Mouse (Mus musculus) subcutaneous adipose tissue, adult 2 months (tissue): Measurements from ENCODE around the gene Rem1. TPM values are rescaled to one million over a fixed set of nuclear protein-coding genes. Genes with fewer than 3 reads are reported as not detected.

Source experiments
- polyA plus RNA-seq: library from polyadenylated mRNA; depleted of rRNA; stranded (reverse); fragments of >200 nt; gene quantifications from 2 replicates; pipeline ENCODE4 v1.2.3, GENCODE M21; 2012; ENCODE audit warnings: low replicate concordance; rRNA removed

Rem1 gene
- polyA plus RNA-seq = 13.6 and 24.9 TPM in 2 replicates

GRCm38 (mm10) chr2:152626774-152627591 is at the start of gene Rem1:
Rem1 (plus strand) TSS chr2:152626951.

GRCm38 (mm10) chr2:152580107-152580506 is 46.6 kb upstream of the Rem1 start, which contains the start of gene Defb19:
Defb19 (minus strand) TSS chr2:152580312.

GRCm38 (mm10) chr2:152599299-152599698 is 27.5 kb upstream of the Rem1 start, which contains the start of gene Defb45:
Defb45 (minus strand) TSS chr2:152599399.

GRCm38 (mm10) chr2:152604057-152604456 is 22.7 kb upstream of the Rem1 start, which contains the start of gene Defb36:
Defb36 (plus strand) TSS chr2:152604327.

GRCm38 (mm10) chr2:152622953-152623352 is 3.8 kb upstream of the Rem1 start, which contains the start of gene Defb25:
Defb25 (minus strand) TSS chr2:152623053.

GRCm38 (mm10) chr2:152669256-152669638 is 42.5 kb downstream of the Rem1 start, which contains the start of gene H13:
H13 (plus strand) TSS chr2:152669461.

Other genes with a start within 250 kb of the Rem1 start
- 2.9 and 26.5 TPM in 2 replicates for gene Sox12, start 228.9 kb upstream of the Rem1 start, polyA plus RNA-seq
- gene Zcchc3, start 211.9 kb upstream of the Rem1 start, polyA plus RNA-seq = 2.1 and 12.6 TPM in 2 replicates
- 0.32 TPM in 1 of 2 replicates, not detected in the other for gene 6820408C15Rik, start 211.4 kb upstream of the Rem1 start, polyA plus RNA-seq
- gene Defb23, start 162.3 kb upstream of the Rem1 start, polyA plus RNA-seq = 0.23 TPM in 1 of 2 replicates, not detected in the other
- gene Defb20, start 149.9 kb upstream of the Rem1 start, polyA plus RNA-seq = 1.2 and 3.0 TPM in 2 replicates
- 0.71 TPM in 1 of 2 replicates, not detected in the other for gene Defb22, start 136.8 kb upstream of the Rem1 start, polyA plus RNA-seq
- 0.27 TPM in 1 of 2 replicates, not detected in the other for gene Defb26, start 115.3 kb upstream of the Rem1 start, polyA plus RNA-seq
- gene Defb28, start 108.7 kb upstream of the Rem1 start, polyA plus RNA-seq = 1.2 TPM in 1 of 2 replicates, not detected in the other
- not detected in 2 replicates for gene Defb29, start 86.9 kb upstream of the Rem1 start, polyA plus RNA-seq
- not detected in 2 replicates for gene Gm17416, start 57.6 kb upstream of the Rem1 start, polyA plus RNA-seq
- 0.46 TPM in 1 of 2 replicates, not detected in the other for gene Defb21, start 54.2 kb upstream of the Rem1 start, polyA plus RNA-seq
- gene Defb19, start 46.6 kb upstream of the Rem1 start, polyA plus RNA-seq = not detected in 2 replicates
- not detected in 2 replicates for gene Defb45, start 27.6 kb upstream of the Rem1 start, polyA plus RNA-seq
- not detected in 2 replicates for gene Defb36, start 22.6 kb upstream of the Rem1 start, polyA plus RNA-seq
- 5.3 TPM in 1 of 2 replicates, not detected in the other for gene Defb25, start 3.9 kb upstream of the Rem1 start, polyA plus RNA-seq
- gene H13, start 42.5 kb downstream of the Rem1 start, polyA plus RNA-seq = 138 and 143 TPM in 2 replicates
- gene Mcts2, start 60.1 kb downstream of the Rem1 start, polyA plus RNA-seq = 7.2 and 10.9 TPM in 2 replicates
- gene Id1, start 109.3 kb downstream of the Rem1 start, polyA plus RNA-seq = 163 and 303 TPM in 2 replicates
- gene Cox4i2, start 127.2 kb downstream of the Rem1 start, polyA plus RNA-seq = 9.4 and 12.8 TPM in 2 replicates
- 44.2 and 57.2 TPM in 2 replicates for gene Bcl2l1, start 204.8 kb downstream of the Rem1 start, polyA plus RNA-seq
- 0.42 and 3.3 TPM in 2 replicates for gene Tpx2, start 221.0 kb downstream of the Rem1 start, polyA plus RNA-seq